Mouse (Mus musculus): ENCODE measurements around the gene Tle3. TPM values are rescaled to one million over a fixed set of nuclear protein-coding genes. Genes with fewer than 3 reads are reported as not detected.

Gene Tle3
- total RNA-seq, 2 experiments from 2014 or later = 79.4 to 113 TPM

DNA sequence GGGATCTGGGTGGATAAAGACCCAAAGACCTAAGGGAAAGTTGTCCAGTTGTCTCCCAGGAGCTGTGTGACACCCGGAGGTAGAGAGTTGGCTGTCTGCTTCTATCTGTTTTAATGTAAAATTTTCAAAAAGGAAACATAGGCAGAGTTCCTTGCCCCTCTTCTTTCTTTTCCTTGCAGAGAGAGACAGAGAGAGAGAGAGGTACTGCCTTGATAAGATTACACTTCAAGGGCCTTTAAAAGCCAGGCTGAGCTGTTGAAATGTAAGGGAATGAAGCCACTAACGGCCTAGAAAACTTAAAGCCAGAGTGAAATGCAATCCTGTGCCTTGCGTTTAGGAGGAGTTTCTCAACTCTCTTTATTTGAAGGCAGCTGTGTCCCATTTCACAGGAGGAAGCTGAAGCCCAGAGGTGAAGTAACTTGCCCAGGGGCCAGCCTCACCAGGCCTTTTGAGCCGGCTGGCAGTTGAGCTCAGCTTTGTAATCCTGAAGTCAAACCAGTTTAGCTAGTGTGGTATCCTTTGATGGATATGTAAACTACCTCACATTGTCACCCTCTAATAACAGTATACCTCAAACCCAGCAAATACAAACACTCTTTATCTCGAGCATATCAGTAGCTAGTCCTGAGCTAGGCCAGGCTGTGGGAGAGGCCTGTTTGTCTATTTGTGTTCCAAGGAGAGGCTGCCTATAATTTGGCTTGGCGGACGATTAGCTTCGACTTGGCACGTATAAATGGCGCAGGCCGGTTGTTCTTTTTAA is 3.8 kb downstream of the Tle3 start:
- no peak for ATAC-seq (ENCODE audit: poor library complexity, severe bottlenecking)

DNA sequence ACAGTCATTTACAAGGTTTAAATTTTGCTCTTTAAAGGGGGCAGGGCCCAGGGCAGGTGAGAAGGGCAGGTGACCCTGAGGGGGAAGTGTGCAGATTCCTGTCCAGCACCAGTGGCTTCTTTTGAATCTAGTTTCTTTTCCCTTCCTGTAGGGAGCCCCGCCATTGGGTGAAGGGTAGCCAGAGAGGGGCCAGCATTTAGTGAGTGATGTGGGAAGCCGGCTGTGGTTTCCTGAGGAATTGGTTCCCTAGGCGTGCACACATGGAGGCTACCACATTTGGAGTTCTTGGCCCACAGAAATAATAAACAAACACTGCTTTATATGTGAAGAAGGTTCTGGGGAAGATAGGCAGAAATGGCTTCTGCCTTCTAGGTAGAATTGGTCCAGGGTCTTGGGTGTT is 4.5 kb downstream of the Tle3 start:
- no peak for ATAC-seq (ENCODE audit: poor library complexity, severe bottlenecking)

DNA sequence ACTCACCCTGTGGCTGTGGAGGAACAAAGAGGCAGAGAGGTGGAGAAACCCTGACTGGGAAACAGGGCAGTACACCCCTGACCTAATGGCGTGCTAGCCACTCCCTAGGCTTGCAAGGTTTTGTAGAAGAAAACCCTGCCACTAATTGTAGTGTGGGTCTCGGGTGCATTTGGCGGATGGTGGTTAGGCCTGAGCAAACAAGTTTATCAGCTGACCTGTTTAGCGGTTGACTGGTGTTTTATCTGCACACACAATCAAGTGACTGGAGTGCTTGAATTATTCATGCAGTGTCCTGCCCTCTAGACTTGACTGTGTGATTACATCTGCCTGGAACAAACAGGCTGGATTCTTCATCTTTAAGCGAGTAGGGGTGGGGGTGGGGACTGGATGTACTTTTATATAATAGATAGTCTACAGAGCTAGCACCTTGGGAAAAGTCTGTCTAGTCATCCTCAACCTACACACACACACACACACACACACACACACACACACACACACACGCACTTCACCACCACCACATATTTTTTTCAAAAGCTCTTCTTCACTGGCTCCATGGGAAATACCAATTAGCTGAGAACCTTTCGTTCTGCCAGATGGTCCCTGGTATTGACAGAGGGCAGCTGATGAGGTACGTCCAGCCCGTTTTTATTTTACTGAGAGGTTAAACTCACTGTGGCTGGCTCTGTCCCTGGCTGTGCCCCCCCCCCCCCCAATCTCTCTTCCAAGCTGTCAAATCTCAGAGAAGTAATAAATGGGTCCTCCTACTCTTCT is 5.7 kb downstream of the Tle3 start:
- peak; percentile 2; the same call in 1 of the 2 replicates for ATAC-seq (ENCODE audit: poor library complexity, severe bottlenecking)

DNA sequence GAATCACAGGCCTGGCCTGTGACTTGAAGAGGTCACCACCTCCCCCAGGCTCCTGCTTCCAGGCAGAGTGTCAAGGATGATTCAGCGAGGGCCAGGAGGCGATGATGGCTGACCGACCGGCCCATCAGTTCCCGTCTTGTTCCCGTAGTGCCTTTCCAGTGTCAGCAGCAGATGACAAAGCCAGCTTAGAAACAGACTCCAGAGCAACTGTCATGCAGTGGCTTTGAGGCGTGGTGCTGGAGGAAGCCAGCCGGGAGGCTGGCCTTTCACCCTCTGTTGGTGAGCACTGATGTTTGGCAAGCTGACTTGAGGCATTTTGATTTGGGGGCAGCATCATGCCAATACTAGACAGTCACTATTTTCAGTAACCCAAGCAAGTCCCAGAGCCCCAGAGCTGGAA is 6.3 kb downstream of the Tle3 start:
- ATAC-seq (ENCODE audit: poor library complexity, severe bottlenecking) = no peak

DNA sequence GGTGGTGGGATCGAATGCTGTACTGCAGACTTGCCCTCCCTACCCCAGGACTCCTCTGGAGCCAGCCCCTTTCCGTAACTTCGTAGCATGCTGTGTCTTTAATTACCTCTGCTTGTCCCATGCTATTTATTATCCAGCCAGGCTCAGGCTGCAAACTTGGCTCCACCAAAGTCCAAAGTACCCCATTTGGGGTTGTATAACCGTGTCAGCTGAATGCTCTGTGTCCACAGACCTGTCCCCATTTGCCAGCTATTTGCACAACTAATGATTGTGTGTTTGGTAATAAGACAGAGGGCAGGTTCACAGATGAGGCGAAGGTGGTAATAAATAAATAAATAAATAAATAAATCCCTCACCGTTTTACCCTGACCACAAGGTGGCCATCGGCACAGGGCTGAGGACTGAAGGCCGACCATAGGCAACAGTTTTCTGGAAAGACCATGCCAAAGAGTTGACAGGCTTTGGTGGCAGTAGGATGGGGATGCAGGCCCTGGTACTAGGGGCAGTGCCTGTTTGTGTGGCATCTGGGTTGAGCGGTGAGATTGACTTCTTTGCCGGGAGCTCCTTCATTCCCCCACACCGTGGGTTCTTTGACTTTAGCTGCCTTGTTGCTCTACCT is 7.0 kb downstream of the Tle3 start:
- no peak for ATAC-seq (ENCODE audit: poor library complexity, severe bottlenecking)

DNA sequence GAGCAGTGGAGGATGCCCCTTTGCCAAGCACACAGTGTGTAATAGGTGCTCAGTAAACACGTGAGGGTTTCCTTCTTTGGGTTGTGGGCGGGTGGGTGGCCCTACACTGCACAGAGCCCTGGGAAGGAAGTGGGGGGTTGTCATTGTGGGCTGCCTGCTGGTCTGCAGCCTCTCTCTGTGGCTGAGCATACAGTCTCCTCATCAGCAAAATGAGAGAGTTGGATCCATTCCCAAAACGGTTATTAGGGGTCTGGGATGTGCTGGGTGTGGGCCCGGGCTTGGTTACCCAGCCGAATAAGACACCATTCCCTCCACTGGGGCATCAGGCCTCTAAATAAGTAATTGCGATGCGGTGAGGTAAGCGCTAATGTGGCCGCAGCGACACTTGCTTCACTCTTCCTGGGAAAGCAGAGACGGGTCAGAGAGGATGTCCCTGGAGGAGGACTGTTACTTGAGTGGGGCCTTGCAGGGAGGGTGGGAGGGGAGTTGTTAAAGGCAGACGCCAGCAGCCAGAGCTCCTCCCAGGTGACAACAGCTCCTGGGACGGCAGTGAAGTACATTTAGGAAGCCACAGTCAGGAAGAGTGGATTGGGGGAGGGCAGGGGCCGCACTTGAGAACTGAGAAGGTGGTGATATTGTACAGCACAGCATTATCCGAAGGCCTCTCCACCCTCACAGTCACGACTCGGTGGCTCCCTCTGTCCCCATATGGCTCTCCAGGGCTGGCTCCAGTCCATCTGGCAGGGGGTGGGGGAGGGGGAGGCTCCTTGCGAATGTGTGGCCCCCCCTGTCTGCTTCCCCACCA is 8.3 kb downstream of the Tle3 start:
- peak; percentile 23 for ATAC-seq (ENCODE audit: poor library complexity, severe bottlenecking)

DNA sequence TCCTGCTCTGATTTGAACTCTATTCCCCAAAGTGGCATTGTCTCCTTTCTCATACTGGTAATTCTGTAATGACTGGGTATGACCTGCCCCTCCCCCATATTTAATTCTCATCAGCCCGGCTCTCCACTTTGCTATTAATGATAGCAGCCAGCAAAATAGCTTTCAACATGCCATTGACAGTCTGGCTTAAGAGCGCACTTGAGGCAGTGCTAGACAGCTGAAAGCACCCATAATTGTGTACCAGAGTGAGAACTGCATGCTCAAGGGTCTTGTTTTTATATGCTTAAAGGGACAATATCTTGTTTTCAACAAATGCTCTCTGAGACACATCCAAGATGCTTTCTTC is 8.9 kb downstream of the Tle3 start:
- no peak for ATAC-seq (ENCODE audit: poor library complexity, severe bottlenecking)

DNA sequence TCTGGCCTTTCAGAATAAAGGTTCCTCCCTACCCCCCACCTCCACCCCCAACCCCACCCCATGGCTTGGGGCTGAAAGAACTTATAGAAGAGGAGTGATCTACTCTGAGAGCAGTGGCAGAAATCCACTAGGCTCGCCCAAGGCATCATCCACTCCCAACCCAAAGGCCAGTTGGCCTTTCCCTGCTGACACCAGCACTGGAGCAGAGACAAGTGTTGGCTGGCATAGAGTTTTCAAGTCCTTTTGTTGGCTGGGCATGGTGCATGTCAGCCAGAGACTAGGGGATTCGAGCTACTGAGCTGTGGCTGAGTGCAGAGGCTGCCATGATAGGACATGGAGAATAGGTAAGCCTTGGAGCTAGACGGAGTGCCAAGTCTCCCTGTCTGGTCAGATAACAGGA is 9.3 kb downstream of the Tle3 start:
- no peak for ATAC-seq (ENCODE audit: poor library complexity, severe bottlenecking)

DNA sequence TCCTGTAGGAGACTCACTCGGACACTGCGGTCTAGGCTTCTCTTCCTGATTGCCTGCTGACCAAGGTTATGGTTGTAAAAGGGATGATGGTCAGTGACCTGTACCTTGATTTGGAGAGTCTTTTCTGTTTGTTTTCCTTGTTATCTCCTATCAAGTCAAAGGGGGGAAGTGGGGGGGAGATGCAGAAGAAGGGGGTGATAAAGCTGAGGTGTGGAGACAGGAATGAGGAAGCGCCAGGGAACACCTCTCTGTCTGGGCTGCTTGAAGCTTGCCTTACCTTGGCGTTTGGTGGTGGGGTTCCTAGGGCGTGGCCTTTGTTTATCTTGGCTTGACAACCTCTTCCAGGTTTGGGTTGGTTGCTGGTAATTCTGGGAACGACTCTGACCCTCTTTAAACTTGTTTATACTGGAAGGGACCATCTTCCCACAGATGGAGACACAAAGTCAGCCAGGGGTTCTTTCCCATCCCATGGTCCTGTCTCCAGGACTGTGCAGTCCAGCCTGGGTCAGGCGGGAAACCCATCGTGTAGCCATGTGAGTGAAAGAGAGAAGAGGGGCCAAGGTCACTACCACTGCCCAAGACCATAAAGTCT is 10.5 kb downstream of the Tle3 start:
- no peak for ATAC-seq (ENCODE audit: poor library complexity, severe bottlenecking)

DNA sequence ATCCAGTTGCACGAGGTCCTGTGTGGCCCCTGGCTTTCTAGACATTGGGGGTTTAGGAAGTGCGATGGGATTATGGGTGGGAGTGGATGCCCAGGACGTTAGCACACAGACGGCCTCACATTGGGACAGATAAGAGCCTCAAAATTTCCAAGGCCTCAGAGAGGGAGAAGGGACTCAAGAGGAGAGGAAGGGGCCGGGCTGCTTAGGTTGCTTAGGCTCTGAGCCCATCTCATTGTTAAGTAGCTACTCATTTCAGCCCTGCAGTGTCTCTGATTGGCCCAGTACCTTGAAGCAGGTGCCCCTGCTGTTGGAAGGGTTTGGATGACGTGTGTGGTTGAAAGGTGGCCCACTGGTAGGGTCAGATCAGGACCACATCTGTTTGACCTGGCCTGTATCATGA is 11.9 kb downstream of the Tle3 start:
- ATAC-seq (ENCODE audit: poor library complexity, severe bottlenecking) = no peak

DNA sequence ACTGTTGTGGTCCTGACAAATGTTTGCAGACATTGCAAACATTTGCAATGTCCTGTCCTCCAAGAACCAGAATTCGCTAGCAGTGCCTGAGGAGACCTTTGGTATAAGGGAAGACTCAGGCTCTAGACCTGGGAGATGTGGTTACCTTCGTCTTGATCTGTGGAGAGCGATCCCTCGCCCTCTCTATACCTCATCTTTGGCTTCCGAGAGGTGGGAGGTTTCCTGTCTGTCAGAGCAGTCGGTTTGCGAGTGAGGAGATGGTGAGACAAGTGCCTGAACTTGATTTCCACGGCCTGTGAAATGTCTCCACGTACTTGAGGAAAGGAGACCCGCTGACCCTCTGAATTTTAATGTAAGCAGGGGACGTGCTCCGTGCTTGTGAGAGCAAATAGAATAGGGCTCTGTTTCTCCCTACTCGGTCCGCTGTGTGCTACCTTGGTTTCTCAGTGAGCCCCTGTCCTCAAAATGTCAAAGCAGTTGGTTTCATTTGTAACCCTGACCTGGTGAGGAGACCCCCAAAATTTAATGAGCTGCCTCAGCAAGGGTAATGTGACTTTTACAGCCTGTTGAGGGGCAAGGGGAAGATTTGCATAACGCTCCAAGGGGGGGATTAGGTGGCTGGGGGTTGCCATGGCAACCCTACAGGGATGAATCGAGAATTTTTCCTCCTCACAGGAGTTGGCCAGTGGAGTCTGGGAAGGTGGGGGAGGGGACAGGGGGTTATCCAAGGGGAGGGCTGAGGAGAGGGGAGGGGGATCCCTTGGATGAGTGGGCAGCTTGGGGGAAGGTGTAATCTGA is 12.7 kb downstream of the Tle3 start:
- ATAC-seq (ENCODE audit: poor library complexity, severe bottlenecking) = no peak

DNA sequence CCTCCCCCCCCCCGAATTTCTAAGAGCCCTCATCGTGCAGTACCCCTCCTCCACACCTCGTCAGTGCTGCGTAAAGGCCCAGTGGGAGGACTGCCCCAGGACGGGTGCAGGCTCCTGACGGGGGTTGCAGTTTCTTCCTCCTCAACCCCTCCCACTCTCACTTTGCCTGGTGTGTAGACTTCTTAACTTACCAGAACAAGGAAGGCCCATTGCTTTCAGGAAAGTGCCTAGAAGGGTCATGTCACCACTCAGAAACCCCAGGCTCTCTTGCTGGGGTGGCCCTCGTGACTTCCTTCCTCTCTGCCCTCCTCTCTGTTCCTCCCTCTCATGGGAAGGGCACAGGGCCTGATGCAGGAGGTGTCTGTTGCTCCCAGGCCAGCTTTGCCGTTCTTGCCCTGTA is 13.6 kb downstream of the Tle3 start:
- ATAC-seq (ENCODE audit: poor library complexity, severe bottlenecking) = peak; percentile 87

DNA sequence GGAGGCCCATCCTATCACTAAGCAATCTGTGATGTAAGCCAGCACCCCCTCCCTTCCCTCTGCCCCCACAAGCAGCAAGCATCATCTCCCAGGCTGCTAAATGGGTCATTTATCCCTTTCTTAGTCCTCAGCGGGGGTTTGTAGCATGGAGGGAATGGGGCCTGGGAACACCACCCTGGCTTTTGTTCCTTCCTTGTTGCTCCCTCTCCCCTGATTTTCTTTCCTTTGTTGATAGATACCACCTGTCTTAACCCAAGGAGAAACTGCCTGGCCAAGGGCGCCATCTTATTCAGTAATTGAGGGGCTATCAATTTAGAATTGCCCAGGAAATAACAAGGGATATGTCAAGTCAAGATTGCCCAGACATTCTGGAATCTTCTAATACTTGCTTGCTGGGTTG is 14.1 kb downstream of the Tle3 start:
- no peak for ATAC-seq (ENCODE audit: poor library complexity, severe bottlenecking)

DNA sequence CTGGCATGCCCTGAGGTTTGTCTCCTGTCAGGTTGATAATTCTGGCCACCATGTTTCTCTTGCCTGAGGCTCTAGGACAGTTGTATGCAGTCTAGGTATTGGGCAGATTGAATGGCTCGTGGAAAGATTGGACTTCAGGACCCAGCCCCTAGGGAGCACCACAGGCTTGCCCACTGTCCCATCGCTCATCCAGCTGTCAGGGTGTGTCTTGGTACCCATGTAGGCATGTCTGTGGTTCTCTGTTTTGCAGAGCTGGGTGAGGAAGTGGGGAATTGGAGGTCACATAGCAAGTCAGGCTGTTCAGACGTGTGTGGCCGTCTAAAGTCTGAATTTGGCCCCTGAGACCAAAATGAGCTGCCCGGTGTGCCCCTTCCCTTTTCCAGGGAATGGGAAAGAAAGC is 15.6 kb downstream of the Tle3 start:
- ATAC-seq (ENCODE audit: poor library complexity, severe bottlenecking) = peak; percentile 31

DNA sequence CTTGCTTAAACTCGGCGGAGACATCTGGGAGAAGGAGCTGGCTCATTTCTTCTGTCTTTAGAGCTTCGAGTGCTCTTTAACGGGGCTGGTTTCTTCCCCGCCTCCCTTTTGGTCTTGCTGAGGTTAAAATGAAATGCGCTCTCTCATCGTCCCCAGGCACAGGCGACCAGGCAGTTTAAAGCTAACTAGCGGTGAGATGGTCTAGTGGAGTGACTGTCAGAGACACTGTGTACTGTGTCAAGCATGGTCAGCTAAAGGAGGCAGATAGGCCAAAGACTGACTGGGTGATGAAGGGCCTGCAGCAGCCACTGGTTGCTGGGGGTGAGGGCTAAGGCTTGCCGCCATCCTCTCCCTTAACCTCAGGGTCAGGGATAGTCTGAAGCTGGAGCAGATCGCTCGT is 16.0 kb downstream of the Tle3 start:
- no peak for ATAC-seq (ENCODE audit: poor library complexity, severe bottlenecking)

DNA sequence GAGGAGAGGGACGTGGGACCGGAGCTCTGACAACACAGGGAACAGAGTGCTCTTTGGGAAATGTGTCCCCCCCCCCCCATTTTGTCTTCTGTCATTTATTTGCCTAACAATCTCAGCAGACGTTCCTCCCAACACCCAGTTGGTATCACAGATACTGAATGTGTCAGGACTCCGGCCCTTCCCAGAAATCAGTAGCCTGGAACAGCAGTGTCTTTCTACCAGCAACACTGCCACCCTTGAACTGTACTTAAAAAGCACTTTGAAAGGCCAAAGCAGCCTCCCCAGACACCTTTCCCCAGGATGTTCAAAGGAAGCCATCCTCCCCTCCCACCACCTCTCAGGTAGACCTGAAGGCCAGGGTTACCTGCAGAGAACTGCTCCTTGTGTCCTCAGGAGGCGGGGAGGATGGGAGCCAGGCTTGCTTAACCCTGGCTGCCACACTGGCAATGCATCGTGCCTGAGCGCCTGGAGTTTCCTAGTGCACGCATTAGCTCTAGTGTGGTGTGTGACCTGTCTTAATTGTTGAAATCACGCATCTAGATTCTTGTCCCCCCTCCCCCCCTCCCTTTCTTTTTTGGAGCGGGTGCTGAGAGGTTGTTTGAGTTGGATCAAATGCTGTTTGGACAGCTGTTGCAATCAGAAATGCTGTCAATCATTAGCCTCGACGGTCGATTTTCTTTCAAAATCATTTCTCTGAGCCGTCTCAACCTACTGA is 16.7 kb downstream of the Tle3 start:
- ATAC-seq (ENCODE audit: poor library complexity, severe bottlenecking) = no peak

DNA sequence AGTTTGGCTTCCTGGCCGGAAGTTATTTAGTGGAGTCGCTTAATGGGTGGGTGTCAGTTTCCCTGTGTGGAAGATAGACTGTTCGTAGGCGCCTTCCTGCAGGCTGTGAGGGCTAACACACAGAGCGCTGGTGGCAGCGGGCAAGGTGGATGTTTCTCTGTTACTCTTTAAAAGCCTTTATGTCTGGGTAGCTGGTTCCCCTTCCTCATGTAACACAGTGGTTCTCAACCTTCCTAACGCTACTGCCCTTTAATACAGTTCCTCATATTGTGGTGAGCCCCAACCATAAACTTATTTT is 17.2 kb downstream of the Tle3 start:
- no peak for ATAC-seq (ENCODE audit: poor library complexity, severe bottlenecking)

DNA sequence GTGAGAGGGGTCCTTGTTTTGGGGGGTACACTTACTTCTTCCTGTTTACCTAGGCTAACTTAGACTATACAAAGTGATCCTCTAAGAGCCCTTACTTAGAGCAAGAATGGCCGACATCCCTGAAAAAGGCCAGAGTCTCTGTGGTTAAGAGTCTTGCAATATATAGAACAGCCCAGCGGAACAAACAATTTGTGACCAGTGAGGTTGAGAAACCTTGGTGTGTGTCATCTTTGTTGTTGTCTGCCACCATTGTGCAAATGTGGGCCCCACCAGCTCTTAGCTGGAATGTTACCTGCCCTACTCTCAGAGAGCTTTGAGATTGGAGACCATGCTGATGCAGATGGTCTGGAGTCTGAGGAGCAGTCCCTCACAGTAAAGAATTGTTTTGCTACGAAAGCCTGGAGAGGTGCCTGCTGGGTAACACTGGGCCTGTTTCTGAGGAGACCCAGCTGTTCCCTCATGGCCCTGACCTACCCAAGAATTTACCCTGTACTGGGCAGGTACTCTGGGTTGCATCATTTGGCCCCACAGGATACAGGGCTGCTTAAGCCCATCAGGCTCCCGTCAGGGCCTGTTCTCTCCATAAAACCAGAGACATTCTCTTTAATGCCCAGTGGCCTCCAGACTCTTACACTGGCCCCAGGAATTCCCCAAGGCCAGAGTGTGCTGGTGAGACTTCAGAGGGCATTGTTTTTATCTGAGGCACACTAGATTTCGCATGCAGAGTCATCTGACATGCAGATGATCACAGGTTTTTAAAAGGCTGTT is 19.6 kb downstream of the Tle3 start:
- ATAC-seq (ENCODE audit: poor library complexity, severe bottlenecking) = peak; percentile 78

DNA sequence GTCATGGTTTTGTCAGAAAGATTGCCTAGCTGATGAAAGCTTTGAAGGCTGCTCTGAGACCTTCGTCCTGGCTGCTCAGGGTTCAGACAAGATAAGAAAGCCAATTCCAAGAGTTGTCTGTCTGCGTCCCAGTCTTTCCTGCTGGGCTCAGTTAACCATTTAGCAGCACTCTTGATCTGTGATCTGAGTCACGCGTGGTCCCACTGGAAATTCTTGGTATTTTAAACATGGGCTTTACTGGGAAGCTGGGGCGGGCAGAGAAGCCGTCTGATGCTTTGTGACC is 20.1 kb downstream of the Tle3 start:
- no peak for ATAC-seq (ENCODE audit: poor library complexity, severe bottlenecking)
